Mouse (Mus musculus) hindbrain, embryonic 15.5 days (tissue): ENCODE results near the gene Nolc1. TPM values are rescaled to one million over a fixed set of nuclear protein-coding genes. Genes with fewer than 3 reads are reported as not detected.

ENCODE experiments used
- ATAC-seq: fragments of 200-750 bp; cut with Nextera tagmentation; 2 replicates; pipeline ENCODE4 v1.8.0; 2017; ENCODE audit warnings: low read depth, moderate number of reproducible peaks, moderate TSS enrichment; ENCODE audit not compliant: low FRiP score
- H3K27ac ChIP-seq: fragments of 300-500 bp; sonication (generic); replicated peaks from 2 replicates; pipeline ENCODE4 v1.5.1; 2015; ENCODE audit warnings: mild to moderate bottlenecking, inconsistent platforms
- H3K27me3 ChIP-seq: fragments of 300-500 bp; sonication (generic); 2 replicates; pipeline ENCODE4 v1.6.1; 2015; ENCODE audit warnings: control low read depth, inconsistent platforms
- H3K36me3 ChIP-seq: fragments of 300-500 bp; sonication (generic); 2 replicates; pipeline ENCODE4 v1.6.1; 2015; ENCODE audit warnings: control low read depth, inconsistent platforms
- H3K4me1 ChIP-seq: fragments of 300-500 bp; sonication (generic); replicated peaks from 2 replicates; pipeline ENCODE4 v1.6.1; 2015; ENCODE audit warnings: control low read depth, inconsistent platforms
- H3K4me2 ChIP-seq: fragments of 300-500 bp; sonication (generic); 2 replicates; pipeline ENCODE4 v1.6.1; 2015; ENCODE audit warnings: moderate library complexity, mild to moderate bottlenecking, inconsistent platforms
- H3K4me3 ChIP-seq: fragments of 300-500 bp; sonication (generic); 2 replicates; pipeline ENCODE4 v1.5.1; 2015; ENCODE audit warnings: mild to moderate bottlenecking, inconsistent platforms
- H3K9ac ChIP-seq: fragments of 300-500 bp; sonication (generic); 2 replicates; pipeline ENCODE4 v1.6.1; 2015; ENCODE audit warnings: inconsistent platforms
- H3K9me3 ChIP-seq: fragments of 300-500 bp; sonication (generic); 2 replicates; pipeline ENCODE4 v1.6.1; 2016; ENCODE audit warnings: control low read depth, inconsistent platforms
- WGBS: fragments of 180-500 bp; shearing (Covaris S2); methylation state at CpG from one replicate; pipeline ENCODE4 v1.1.7; 2015; 5-methylcytosine and 5-hydroxymethylcytosine counted together
- polyA plus RNA-seq: library from polyadenylated mRNA; unstranded; fragments of >200 nt; fragmentation: Nextera tagmentation; extraction: Ambion mirVana; gene quantifications from 2 replicates; pipeline ENCODE4 v1.2.1, GENCODE M21; 2015

Gene Nolc1
- polyA plus RNA-seq, 1 experiment from 2014 or later: 64.7 TPM

GRCm38 (mm10) chr19:46037243-46037924 is 38.3 kb upstream of the Nolc1 start:
- H3K27ac ChIP-seq: peak overlapping the region; percentile 90
- H3K9ac ChIP-seq: peak overlapping the region; percentile 86
- peaks cover 38% of the 10 kb centered on the region for H3K36me3 ChIP-seq
- WGBS: 17% methylated on average over 6 of the region's 6 CpGs
- no peaks in the 10 kb centered on the region for H3K27me3 ChIP-seq
- H3K4me2 ChIP-seq: peak overlapping the region; percentile 96
- no peak for ATAC-seq
- peaks cover 56% of the 10 kb centered on the region for H3K4me1 ChIP-seq
- H3K9me3 ChIP-seq: no peaks in the 10 kb centered on the region
- peak overlapping the region; percentile 78 for H3K4me3 ChIP-seq

- ATAC-seq: no peak
- Histone ChIP-seq H3K4me2 (peak overlapping the region; percentile 96), H3K9me3 (no peaks in the 10 kb centered on the region), H3K9ac (peak overlapping the region; percentile 86), H3K4me1 (peaks cover 64% of the 10 kb centered on the region), H3K27ac (peak overlapping the region; percentile 90), H3K36me3 (peaks cover 30% of the 10 kb centered on the region), H3K27me3 (no peaks in the 10 kb centered on the region), H3K4me3 (peak overlapping the region; percentile 78)
- 4% methylated on average over 13 of the region's 13 CpGs for WGBS
Measured at GRCm38 (mm10) chr19:46037925-46038850, 37.5 kb upstream of the Nolc1 start.

- H3K36me3 ChIP-seq: peaks cover 23% of the 10 kb centered on the region
- H3K4me3 ChIP-seq: peak overlapping the region; percentile 78
- H3K4me1 ChIP-seq: peaks cover 71% of the 10 kb centered on the region
- peak overlapping the region; percentile 90 for H3K27ac ChIP-seq
- no peaks in the 10 kb centered on the region for H3K27me3 ChIP-seq
- no peaks in the 10 kb centered on the region for H3K9me3 ChIP-seq
- H3K9ac ChIP-seq: peak overlapping the region; percentile 86
- ATAC-seq: 0 out of 2 replicates have a peak, but pooled peaks have one; percentile 6
- 2% methylated on average over 17 of the region's 17 CpGs for WGBS
- peak overlapping the region; percentile 96 for H3K4me2 ChIP-seq
Measured at GRCm38 (mm10) chr19:46038851-46039260, 36.8 kb upstream of the Nolc1 start.

GRCm38 (mm10) chr19:46039478-46039877 is 36.2 kb upstream of the Nolc1 start:
- Histone ChIP-seq H3K9me3 (no peaks in the 10 kb centered on the region), H3K4me2 (peak overlapping the region; percentile 96), H3K4me1 (peaks cover 76% of the 10 kb centered on the region), H3K9ac (peak overlapping the region; percentile 86), H3K27me3 (no peaks in the 10 kb centered on the region), H3K4me3 (peak overlapping the region; percentile 78), H3K36me3 (peaks cover 17% of the 10 kb centered on the region), H3K27ac (peak overlapping the region; percentile 90)
- WGBS: 1% methylated on average over 12 of the region's 30 CpGs
- peak; percentile 72 for ATAC-seq

GRCm38 (mm10) chr19:46040149-46040902 is 35.3 kb upstream of the Nolc1 start:
- peaks cover 76% of the 10 kb centered on the region for H3K4me1 ChIP-seq
- H3K27ac ChIP-seq: peak overlapping the region; percentile 90
- H3K36me3 ChIP-seq: peaks cover 8% of the 10 kb centered on the region
- H3K4me3 ChIP-seq: peak overlapping the region; percentile 78
- H3K9ac ChIP-seq: peak overlapping the region; percentile 86; the same call in 1 of the 2 replicates
- H3K27me3 ChIP-seq: no peaks in the 10 kb centered on the region
- ATAC-seq: no peak
- no peaks in the 10 kb centered on the region for H3K9me3 ChIP-seq
- peak overlapping the region; percentile 96 for H3K4me2 ChIP-seq
- WGBS: 39% methylated on average over 14 of the region's 14 CpGs

- peaks cover 82% of the 10 kb centered on the region for H3K4me1 ChIP-seq
- H3K36me3 ChIP-seq: no peaks in the 10 kb centered on the region
- peak overlapping the region; percentile 98 for H3K27ac ChIP-seq
- no peaks in the 10 kb centered on the region for H3K9me3 ChIP-seq
- no peak for ATAC-seq
- H3K9ac ChIP-seq: peak overlapping the region; percentile 46
- 12% methylated on average over 7 of the region's 7 CpGs for WGBS
- peak overlapping the region; percentile 98 for H3K4me3 ChIP-seq
- H3K27me3 ChIP-seq: no peaks in the 10 kb centered on the region
- peak overlapping the region; percentile 96 for H3K4me2 ChIP-seq
Measured at GRCm38 (mm10) chr19:46041299-46041932, 34.2 kb upstream of the Nolc1 start.

GRCm38 (mm10) chr19:46041933-46042475 is 33.7 kb upstream of the Nolc1 start:
- Histone ChIP-seq H3K27ac (peak overlapping the region; percentile 98), H3K4me3 (peak overlapping the region; percentile 98), H3K27me3 (no peaks in the 10 kb centered on the region), H3K4me2 (peak overlapping the region; percentile 96), H3K9me3 (no peaks in the 10 kb centered on the region), H3K36me3 (no peaks in the 10 kb centered on the region), H3K4me1 (peaks cover 82% of the 10 kb centered on the region), H3K9ac (peak overlapping the region; percentile 46)
- no peak for ATAC-seq
- 0% methylated on average over 10 of the region's 14 CpGs for WGBS

GRCm38 (mm10) chr19:46042476-46043011 is 33.1 kb upstream of the Nolc1 start:
- peak overlapping the region; percentile 98 for H3K27ac ChIP-seq
- no peaks in the 10 kb centered on the region for H3K36me3 ChIP-seq
- peak overlapping the region; percentile 98 for H3K4me3 ChIP-seq
- H3K4me1 ChIP-seq: peaks cover 79% of the 10 kb centered on the region
- peak overlapping the region; percentile 96 for H3K4me2 ChIP-seq
- H3K9me3 ChIP-seq: no peaks in the 10 kb centered on the region
- peak overlapping the region; percentile 46 for H3K9ac ChIP-seq
- WGBS: 6% methylated on average over 6 of the region's 6 CpGs
- no peak; the same call in 1 of the 2 replicates for ATAC-seq
- H3K27me3 ChIP-seq: no peaks in the 10 kb centered on the region

GRCm38 (mm10) chr19:46043380-46043779 is 32.3 kb upstream of the Nolc1 start:
- peak overlapping the region; percentile 98; the same call in 1 of the 2 replicates for H3K9ac ChIP-seq

GRCm38 (mm10) chr19:46044271-46044992 is 31.2 kb upstream of the Nolc1 start, which contains the start of gene Pprc1:
Pprc1 (plus strand) TSS chr19:46044886.
- Histone ChIP-seq H3K9me3 (no peaks in the 10 kb centered on the region), H3K27ac (peak within 1 kb of the TSS; percentile 98), H3K4me3 (peak within 1 kb of the TSS; percentile 98), H3K4me1 (peaks cover 66% of the 10 kb centered on the region), H3K9ac (peak within 1 kb of the TSS; percentile 98), H3K27me3 (no peaks in the 10 kb centered on the region), H3K4me2 (peak within 1 kb of the TSS; percentile 96), H3K36me3 (no peaks in the 10 kb centered on the region)
- ATAC-seq: no peak
- under 1% methylated on average over 29 of the region's 34 CpGs for WGBS

More at GRCm38 (mm10) chr19:46043380-46043779, 32.3 kb upstream of the Nolc1 start:
- no peaks in the 10 kb centered on the region for H3K36me3 ChIP-seq
- peak overlapping the region; percentile 96 for H3K4me2 ChIP-seq
- H3K27me3 ChIP-seq: no peaks in the 10 kb centered on the region
- no peak for ATAC-seq
- peak overlapping the region; percentile 98 for H3K27ac ChIP-seq
- 52% methylated on average over 7 of the region's 7 CpGs for WGBS
- H3K4me3 ChIP-seq: peak overlapping the region; percentile 98
- peaks cover 70% of the 10 kb centered on the region for H3K4me1 ChIP-seq
- no peaks in the 10 kb centered on the region for H3K9me3 ChIP-seq
